Mouse (Mus musculus) midbrain, embryonic 10.5 days (tissue): Measurements from ENCODE around the gene Efemp2. TPM values are rescaled to one million over a fixed set of nuclear protein-coding genes. Genes with fewer than 3 reads are reported as not detected.

Experiments
- DNase-seq: peaks from one replicate; pipeline ENCODE4 v3.0.0-alpha.2; 2017; ENCODE audit warnings: low spot score
- H3K27ac ChIP-seq: fragments of 300-500 bp; sonication (generic); replicated peaks from 2 replicates; pipeline ENCODE4 v1.5.1; 2016; ENCODE audit warnings: mild to moderate bottlenecking
- H3K27me3 ChIP-seq: fragments of 300-500 bp; sonication (generic); 2 replicates; pipeline ENCODE4 v1.6.1; 2016; ENCODE audit warnings: low read depth, mild to moderate bottlenecking; ENCODE audit not compliant: poor library complexity, severe bottlenecking
- H3K36me3 ChIP-seq: fragments of 300-500 bp; sonication (generic); 2 replicates; pipeline ENCODE4 v1.6.1; 2016; ENCODE audit warnings: mild to moderate bottlenecking, moderate library complexity
- H3K4me1 ChIP-seq: fragments of 300-500 bp; sonication (generic); 2 replicates; pipeline ENCODE4 v1.6.1; 2016
- H3K4me3 ChIP-seq: fragments of 300-500 bp; sonication (generic); 2 replicates; pipeline ENCODE4 v1.5.1; 2016; ENCODE audit warnings: mild to moderate bottlenecking, moderate library complexity
- H3K9me3 ChIP-seq: fragments of 300-500 bp; sonication (generic); replicated peaks from 2 replicates; pipeline ENCODE4 v1.6.1; 2016; ENCODE audit warnings: mild to moderate bottlenecking
- WGBS: fragments of 180-500 bp; shearing (Covaris S2); methylation state at CpG from one replicate; pipeline ENCODE4 v1.1.7; 2016; 5-methylcytosine and 5-hydroxymethylcytosine counted together
- polyA plus RNA-seq: library from polyadenylated mRNA; unstranded; fragments of >200 nt; fragmentation: Nextera tagmentation; extraction: Ambion mirVana; gene quantifications from 2 replicates; pipeline ENCODE4 v1.2.1, GENCODE M21; 2016

Gene Efemp2
- polyA plus RNA-seq, result 67.6 and 69.1 TPM in 2 replicates

GRCm38 (mm10) chr19:5473720-5474119, at the start of gene Efemp2:
Gene Efemp2 (plus strand): TSS chr19:5473954.
- Histone ChIP-seq H3K9me3 (no peaks in the 10 kb centered on the region), H3K4me3 (peak within 1 kb of the TSS; percentile 68), H3K36me3 (peaks cover 16% of the 10 kb centered on the region), H3K4me1 (peaks cover 27% of the 10 kb centered on the region), H3K27me3 (peaks cover 10% of the 10 kb centered on the region; the same call in 1 of the 2 replicates), H3K27ac (peak within 1 kb of the TSS; percentile 90)
- peak; percentile 80 for DNase-seq
- WGBS, result 2% methylated on average over 22 of the region's 22 CpGs

GRCm38 (mm10) chr19:5424092-5424781, 49.5 kb upstream of the Efemp2 start:
- Histone ChIP-seq H3K4me1 (peaks cover 39% of the 10 kb centered on the region), H3K9me3 (no peaks in the 10 kb centered on the region), H3K27me3 (no peaks in the 10 kb centered on the region), H3K36me3 (peaks cover 60% of the 10 kb centered on the region), H3K4me3 (peak overlapping the region; percentile 89), H3K27ac (peak overlapping the region; percentile 97)
- DNase-seq, result no peak
- 2% methylated on average over 48 of the region's 48 CpGs for WGBS

GRCm38 (mm10) chr19:5424782-5425741, 48.7 kb upstream of the Efemp2 start, which contains the start of the genes Drap1 and AI837181:
Gene Drap1 (minus strand): TSS chr19:5424979.
Gene AI837181 (plus strand): TSS chr19:5425144.
- peak within 1 kb of the TSS; percentile 97 for H3K27ac ChIP-seq
- no peaks in the 10 kb centered on the region for H3K9me3 ChIP-seq
- H3K4me3 ChIP-seq, result peak within 1 kb of the TSS; percentile 89
- H3K4me1 ChIP-seq, result peaks cover 39% of the 10 kb centered on the region
- peak; percentile 98 for DNase-seq
- peaks cover 55% of the 10 kb centered on the region for H3K36me3 ChIP-seq
- under 1% methylated on average over 83 of the region's 87 CpGs for WGBS
- no peaks in the 10 kb centered on the region for H3K27me3 ChIP-seq

GRCm38 (mm10) chr19:5425906-5426565, 47.7 kb upstream of the Efemp2 start:
- no peaks in the 10 kb centered on the region for H3K27me3 ChIP-seq
- peaks cover 45% of the 10 kb centered on the region for H3K36me3 ChIP-seq
- no peak for DNase-seq
- no peaks in the 10 kb centered on the region for H3K9me3 ChIP-seq
- H3K27ac ChIP-seq, result peak overlapping the region; percentile 97
- WGBS, result 92% methylated on average over 18 of the region's 18 CpGs
- peak overlapping the region; percentile 89 for H3K4me3 ChIP-seq
- H3K4me1 ChIP-seq, result peaks cover 39% of the 10 kb centered on the region

- DNase-seq, result no peak
- 93% methylated on average over 13 of the region's 13 CpGs for WGBS
- peaks cover 38% of the 10 kb centered on the region for H3K36me3 ChIP-seq
- H3K4me3 ChIP-seq, result peak overlapping the region; percentile 89
- no peaks in the 10 kb centered on the region for H3K27me3 ChIP-seq
- no peaks in the 10 kb centered on the region for H3K9me3 ChIP-seq
- H3K4me1 ChIP-seq, result peaks cover 39% of the 10 kb centered on the region
- 0 out of 2 replicates have a peak overlapping the region, but pooled peaks have one; percentile 97 for H3K27ac ChIP-seq
Measured at GRCm38 (mm10) chr19:5426640-5427290, 47.0 kb upstream of the Efemp2 start.

GRCm38 (mm10) chr19:5428083-5428482, 45.7 kb upstream of the Efemp2 start:
- no peak for DNase-seq
- Histone ChIP-seq H3K9me3 (no peaks in the 10 kb centered on the region), H3K4me3 (no peak overlapping the region), H3K27ac (no peak overlapping the region), H3K4me1 (peaks cover 35% of the 10 kb centered on the region), H3K27me3 (no peaks in the 10 kb centered on the region), H3K36me3 (peaks cover 24% of the 10 kb centered on the region)
- WGBS, result 82% methylated on average over 2 of the region's 2 CpGs

GRCm38 (mm10) chr19:5429219-5429618, 44.5 kb upstream of the Efemp2 start:
- Histone ChIP-seq H3K27ac (no peak overlapping the region), H3K36me3 (peaks cover 20% of the 10 kb centered on the region), H3K4me3 (no peak overlapping the region), H3K9me3 (no peaks in the 10 kb centered on the region), H3K4me1 (peaks cover 35% of the 10 kb centered on the region), H3K27me3 (no peaks in the 10 kb centered on the region)
- DNase-seq, result no peak
- WGBS, result 85% methylated on average over 4 of the region's 4 CpGs

- H3K4me1 ChIP-seq, result peaks cover 33% of the 10 kb centered on the region
- no peaks in the 10 kb centered on the region for H3K9me3 ChIP-seq
- H3K27me3 ChIP-seq, result no peaks in the 10 kb centered on the region
- no peak for DNase-seq
- WGBS, result 76% methylated on average over 8 of the region's 8 CpGs
- H3K36me3 ChIP-seq, result peaks cover 20% of the 10 kb centered on the region
- H3K27ac ChIP-seq, result no peak overlapping the region
- no peak overlapping the region for H3K4me3 ChIP-seq
Measured at GRCm38 (mm10) chr19:5429806-5430205, 43.9 kb upstream of the Efemp2 start.

- H3K4me1 ChIP-seq, result peaks cover 33% of the 10 kb centered on the region
- no peak overlapping the region for H3K27ac ChIP-seq
- DNase-seq, result no peak
- H3K27me3 ChIP-seq, result no peaks in the 10 kb centered on the region
- H3K9me3 ChIP-seq, result no peaks in the 10 kb centered on the region
- H3K4me3 ChIP-seq, result no peak overlapping the region
- peaks cover 20% of the 10 kb centered on the region for H3K36me3 ChIP-seq
- 95% methylated on average over 1 of the region's 1 CpGs for WGBS
Measured at GRCm38 (mm10) chr19:5430408-5430807, 43.3 kb upstream of the Efemp2 start.

- no peak for DNase-seq
- Histone ChIP-seq H3K4me1 (peaks cover 18% of the 10 kb centered on the region), H3K9me3 (no peaks in the 10 kb centered on the region), H3K27ac (no peak overlapping the region), H3K27me3 (no peaks in the 10 kb centered on the region), H3K36me3 (peaks cover 8% of the 10 kb centered on the region), H3K4me3 (no peak overlapping the region)
- WGBS, result 75% methylated on average over 4 of the region's 4 CpGs
Measured at GRCm38 (mm10) chr19:5431911-5432464, 41.8 kb upstream of the Efemp2 start.

- Histone ChIP-seq H3K4me1 (peaks cover 16% of the 10 kb centered on the region), H3K27ac (peak overlapping the region; percentile 77), H3K9me3 (no peaks in the 10 kb centered on the region), H3K36me3 (no peaks in the 10 kb centered on the region), H3K27me3 (no peaks in the 10 kb centered on the region), H3K4me3 (peak overlapping the region; percentile 41)
- 22% methylated on average over 16 of the region's 16 CpGs for WGBS
- DNase-seq, result peak; percentile 33
Measured at GRCm38 (mm10) chr19:5432992-5433852, 40.5 kb upstream of the Efemp2 start.
